Mouse (Mus musculus) embryonic facial prominence, embryonic 10.5 days (tissue): ENCODE measurements at regions not wholly inside any gene's neighbourhood (a gene's known extent, or its start where the extent isn't known, plus 50 kb on each side); places are given as distances from the start of the nearest gene placed in this dataset.
A peak's percentile ranks its signal among the peaks of the same experiment; 100 is the strongest.

Experiments
- DNase-seq: peaks from one replicate; pipeline ENCODE4 v3.0.0-alpha.2; 2017; ENCODE audit warnings: low spot score
- H3K27ac ChIP-seq: fragments of 300-500 bp; sonication (generic); replicated peaks from 2 replicates; pipeline ENCODE4 v1.5.1; 2016; ENCODE audit warnings: mild to moderate bottlenecking
- H3K27me3 ChIP-seq: fragments of 300-500 bp; sonication (generic); replicated peaks from 2 replicates; pipeline ENCODE4 v1.6.1; 2016; ENCODE audit warnings: low read depth, mild to moderate bottlenecking; ENCODE audit not compliant: poor library complexity, severe bottlenecking
- H3K36me3 ChIP-seq: fragments of 300-500 bp; sonication (generic); replicated peaks from 2 replicates; pipeline ENCODE4 v1.6.1; 2016; ENCODE audit warnings: mild to moderate bottlenecking, moderate library complexity
- H3K4me1 ChIP-seq: fragments of 300-500 bp; sonication (generic); 2 replicates; pipeline ENCODE4 v1.6.1; 2016
- H3K4me3 ChIP-seq: fragments of 300-500 bp; sonication (generic); 2 replicates; pipeline ENCODE4 v1.5.1; 2016; ENCODE audit warnings: mild to moderate bottlenecking, moderate library complexity
- H3K9me3 ChIP-seq: fragments of 300-500 bp; sonication (generic); 2 replicates; pipeline ENCODE4 v1.6.1; 2016; ENCODE audit warnings: mild to moderate bottlenecking
- WGBS: fragments of 180-500 bp; shearing (Covaris S2); methylation state at CpG from one replicate; pipeline ENCODE4 v1.1.7; 2016; 5-methylcytosine and 5-hydroxymethylcytosine counted together

- no peaks in the 10 kb centered on the region for H3K36me3 ChIP-seq
- H3K4me3 ChIP-seq = no peak overlapping the region
- no peaks in the 10 kb centered on the region for H3K4me1 ChIP-seq
- no peaks in the 10 kb centered on the region for H3K27me3 ChIP-seq
- H3K9me3 ChIP-seq = no peaks in the 10 kb centered on the region
- H3K27ac ChIP-seq = no peak overlapping the region
- peak; percentile 50 for DNase-seq
- 87% methylated on average over 2 of the region's 2 CpGs for WGBS
Observed at GRCm38 (mm10) chr5:133569096-133569495, 530.4 kb upstream of the Castor2 start.

- Histone ChIP-seq H3K27ac (no peak overlapping the region), H3K27me3 (no peaks in the 10 kb centered on the region), H3K9me3 (no peaks in the 10 kb centered on the region), H3K4me3 (no peak overlapping the region), H3K36me3 (no peaks in the 10 kb centered on the region), H3K4me1 (no peaks in the 10 kb centered on the region)
- no peak for DNase-seq
- WGBS = 80% methylated on average over 4 of the region's 4 CpGs
Observed at GRCm38 (mm10) chr5:133566506-133566905, 533.0 kb upstream of the Castor2 start.

GRCm38 (mm10) chr5:133550657-133551056 is 548.9 kb upstream of the Castor2 start:
- WGBS = 90% methylated on average over 7 of the region's 7 CpGs
- no peaks in the 10 kb centered on the region for H3K9me3 ChIP-seq
- H3K4me1 ChIP-seq = peaks cover 10% of the 10 kb centered on the region; the same call in 1 of the 2 replicates
- no peak overlapping the region for H3K4me3 ChIP-seq
- no peaks in the 10 kb centered on the region for H3K36me3 ChIP-seq
- no peaks in the 10 kb centered on the region for H3K27me3 ChIP-seq
- H3K27ac ChIP-seq = no peak overlapping the region
- DNase-seq = no peak

GRCm38 (mm10) chr5:133542217-133542616 is 557.3 kb upstream of the Castor2 start:
- Histone ChIP-seq H3K4me1 (no peaks in the 10 kb centered on the region), H3K4me3 (no peak overlapping the region), H3K27ac (no peak overlapping the region), H3K9me3 (no peaks in the 10 kb centered on the region), H3K36me3 (no peaks in the 10 kb centered on the region), H3K27me3 (no peaks in the 10 kb centered on the region)
- DNase-seq = no peak

GRCm38 (mm10) chr5:133532678-133533077 is 566.8 kb upstream of the Castor2 start:
- Histone ChIP-seq H3K9me3 (no peaks in the 10 kb centered on the region), H3K27ac (no peak overlapping the region), H3K4me3 (no peak overlapping the region), H3K36me3 (no peaks in the 10 kb centered on the region), H3K27me3 (no peaks in the 10 kb centered on the region), H3K4me1 (no peaks in the 10 kb centered on the region)
- peak; percentile 15 for DNase-seq

- no peak for DNase-seq
- Histone ChIP-seq H3K27me3 (no peaks in the 10 kb centered on the region), H3K4me3 (no peak overlapping the region), H3K4me1 (peaks cover 4% of the 10 kb centered on the region), H3K9me3 (no peaks in the 10 kb centered on the region), H3K36me3 (no peaks in the 10 kb centered on the region), H3K27ac (no peak overlapping the region)
- WGBS = 49% methylated on average over 2 of the region's 2 CpGs
Observed at GRCm38 (mm10) chr5:133505661-133506060, 593.9 kb upstream of the Castor2 start.

GRCm38 (mm10) chr5:133487806-133488290 is 611.7 kb upstream of the Castor2 start:
- Histone ChIP-seq H3K27ac (no peak overlapping the region), H3K9me3 (no peaks in the 10 kb centered on the region), H3K4me3 (no peak overlapping the region), H3K4me1 (peaks cover 10% of the 10 kb centered on the region), H3K27me3 (no peaks in the 10 kb centered on the region), H3K36me3 (no peaks in the 10 kb centered on the region)
- 56% methylated on average over 5 of the region's 5 CpGs for WGBS
- no peak for DNase-seq

GRCm38 (mm10) chr5:133482291-133483086 is 617.0 kb upstream of the Castor2 start:
- Histone ChIP-seq H3K36me3 (no peaks in the 10 kb centered on the region), H3K4me1 (peaks cover 21% of the 10 kb centered on the region), H3K27me3 (no peaks in the 10 kb centered on the region), H3K4me3 (no peak overlapping the region), H3K27ac (peak overlapping the region; percentile 69), H3K9me3 (no peaks in the 10 kb centered on the region)
- DNase-seq = peak; percentile 75
- WGBS = 31% methylated on average over 14 of the region's 14 CpGs

- 87% methylated on average over 6 of the region's 6 CpGs for WGBS
- H3K9me3 ChIP-seq = no peaks in the 10 kb centered on the region
- no peaks in the 10 kb centered on the region for H3K27me3 ChIP-seq
- H3K36me3 ChIP-seq = no peaks in the 10 kb centered on the region
- no peak overlapping the region for H3K4me3 ChIP-seq
- DNase-seq = no peak
- peaks cover 21% of the 10 kb centered on the region for H3K4me1 ChIP-seq
- no peak overlapping the region for H3K27ac ChIP-seq
Observed at GRCm38 (mm10) chr5:133479205-133479604, 620.3 kb upstream of the Castor2 start.

GRCm38 (mm10) chr5:133453349-133454049 is 646.0 kb upstream of the Castor2 start:
- H3K9me3 ChIP-seq = no peaks in the 10 kb centered on the region
- H3K27ac ChIP-seq = no peak overlapping the region
- 46% methylated on average over 7 of the region's 7 CpGs for WGBS
- no peak overlapping the region for H3K4me3 ChIP-seq
- H3K27me3 ChIP-seq = no peaks in the 10 kb centered on the region
- H3K4me1 ChIP-seq = peaks cover 11% of the 10 kb centered on the region
- no peaks in the 10 kb centered on the region for H3K36me3 ChIP-seq
- no peak for DNase-seq

- no peak overlapping the region for H3K27ac ChIP-seq
- no peak for DNase-seq
- WGBS = 62% methylated on average over 3 of the region's 3 CpGs
- H3K4me3 ChIP-seq = no peak overlapping the region
- H3K36me3 ChIP-seq = no peaks in the 10 kb centered on the region
- peaks cover 11% of the 10 kb centered on the region for H3K4me1 ChIP-seq
- H3K9me3 ChIP-seq = no peaks in the 10 kb centered on the region
- H3K27me3 ChIP-seq = no peaks in the 10 kb centered on the region
Observed at GRCm38 (mm10) chr5:133449926-133450325, 649.6 kb upstream of the Castor2 start.

- DNase-seq = no peak
- 82% methylated on average over 1 of the region's 1 CpGs for WGBS
- Histone ChIP-seq H3K36me3 (no peaks in the 10 kb centered on the region), H3K27me3 (no peaks in the 10 kb centered on the region), H3K9me3 (no peaks in the 10 kb centered on the region), H3K4me1 (no peaks in the 10 kb centered on the region), H3K4me3 (no peak overlapping the region), H3K27ac (no peak overlapping the region)
Observed at GRCm38 (mm10) chr5:133400826-133401225, 698.7 kb upstream of the Castor2 start.

- Histone ChIP-seq H3K27ac (no peak overlapping the region), H3K27me3 (no peaks in the 10 kb centered on the region), H3K4me1 (peaks cover 7% of the 10 kb centered on the region), H3K36me3 (no peaks in the 10 kb centered on the region), H3K9me3 (0 out of 2 replicates have a peak, but pooled peaks cover 8% of the 10 kb centered on the region), H3K4me3 (no peak overlapping the region)
- 80% methylated on average over 4 of the region's 4 CpGs for WGBS
- DNase-seq = no peak
Observed at GRCm38 (mm10) chr5:133389896-133390295, 709.6 kb upstream of the Castor2 start.
